Mouse (Mus musculus): ENCODE results near the gene Sectm1a. TPM values are rescaled to one million over a fixed set of nuclear protein-coding genes. Genes with fewer than 3 reads are reported as not detected.
"Not testable (repeated sequence)": the region's sequence is repeated elsewhere in the genome, so short reads cannot be mapped to it uniquely, and the experiment has no call there.

Gene Sectm1a
- polyA plus RNA-seq, 1 experiment, result not detected

DNA sequence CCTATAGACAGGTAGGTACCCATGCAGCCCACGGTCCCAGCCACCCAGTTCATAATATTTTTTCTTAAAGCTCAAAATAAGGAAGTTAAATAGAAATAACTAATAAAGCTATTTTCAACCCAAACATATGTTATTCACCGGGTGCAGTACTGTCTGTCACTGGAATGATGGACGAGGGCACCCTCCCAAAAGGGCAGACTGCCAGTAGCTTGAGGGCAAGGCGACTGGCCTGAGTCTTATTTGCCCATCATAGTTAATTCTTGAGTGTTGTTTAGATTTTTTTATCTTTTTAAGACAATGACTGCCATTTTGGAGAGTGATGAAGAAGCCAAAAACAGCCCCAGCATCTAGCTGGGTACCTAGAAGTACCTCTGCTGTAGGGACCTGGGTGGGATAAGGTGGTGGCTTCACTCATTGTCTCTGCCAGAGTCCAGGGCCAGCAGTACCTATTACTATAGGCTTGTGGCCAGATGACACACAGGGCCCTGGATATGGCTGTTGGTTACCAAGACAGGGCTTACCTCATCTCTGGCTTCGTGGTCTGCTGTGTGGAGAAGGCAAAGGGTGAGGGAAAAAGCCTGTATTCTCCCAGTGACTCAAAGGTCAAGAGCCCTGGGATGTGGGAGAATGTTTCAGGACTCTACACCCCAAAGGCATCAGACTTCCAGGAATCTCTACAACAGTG, 31.2 kb upstream of the Sectm1a start:
- TF ChIP-seq CTCF (IDR thresholded peaks at IDR 0.05; ENCODE audit: extremely low read depth, insufficient read depth, low read length) (no peak), POLR2A (IDR thresholded peaks at IDR 0.05; ENCODE audit: extremely low read depth, insufficient read depth, low read length) (no peak)
- Histone ChIP-seq H3K4me3 (ENCODE audit: insufficient read depth, low read length) (no peak overlapping the region), H3K27ac (ENCODE audit: insufficient read depth, low read length) (no peak overlapping the region)

DNA sequence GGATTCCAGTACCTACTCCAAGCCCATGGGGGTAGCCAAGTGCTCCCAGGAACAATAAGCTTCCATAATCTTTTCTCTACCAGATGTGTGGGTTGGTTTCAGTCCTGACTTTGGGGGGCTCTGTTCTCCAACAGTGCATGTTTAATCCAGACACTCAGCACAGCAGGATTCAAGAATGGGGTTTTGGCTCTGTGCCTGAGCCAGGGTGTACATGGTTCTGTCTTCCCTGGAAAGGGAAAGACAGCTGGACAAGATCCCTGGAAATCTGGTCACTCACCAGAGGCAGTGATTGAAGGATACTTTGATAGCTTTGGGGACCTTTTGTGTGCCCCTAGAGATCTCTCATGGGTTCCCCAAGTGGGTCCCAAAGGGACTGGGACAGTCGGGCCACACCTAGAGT, 30.6 kb upstream of the Sectm1a start:
- H3K4me3 ChIP-seq (ENCODE audit: insufficient read depth, low read length), result no peak overlapping the region
- no peaks in the 10 kb centered on the region; the same call in 1 of the 2 replicates for H3K4me1 ChIP-seq (ENCODE audit: control insufficient read depth, insufficient read depth, low read length)
- no peak overlapping the region for H3K27ac ChIP-seq (ENCODE audit: insufficient read depth, low read length)
- TF ChIP-seq CTCF (IDR thresholded peaks at IDR 0.05; ENCODE audit: extremely low read depth, insufficient read depth, low read length) (no peak), POLR2A (IDR thresholded peaks at IDR 0.05; ENCODE audit: extremely low read depth, insufficient read depth, low read length) (no peak)

More for the DNA sequence above, 31.2 kb upstream of the Sectm1a start:
- no peaks in the 10 kb centered on the region; the same call in 1 of the 2 replicates for H3K4me1 ChIP-seq (ENCODE audit: control insufficient read depth, insufficient read depth, low read length)

DNA sequence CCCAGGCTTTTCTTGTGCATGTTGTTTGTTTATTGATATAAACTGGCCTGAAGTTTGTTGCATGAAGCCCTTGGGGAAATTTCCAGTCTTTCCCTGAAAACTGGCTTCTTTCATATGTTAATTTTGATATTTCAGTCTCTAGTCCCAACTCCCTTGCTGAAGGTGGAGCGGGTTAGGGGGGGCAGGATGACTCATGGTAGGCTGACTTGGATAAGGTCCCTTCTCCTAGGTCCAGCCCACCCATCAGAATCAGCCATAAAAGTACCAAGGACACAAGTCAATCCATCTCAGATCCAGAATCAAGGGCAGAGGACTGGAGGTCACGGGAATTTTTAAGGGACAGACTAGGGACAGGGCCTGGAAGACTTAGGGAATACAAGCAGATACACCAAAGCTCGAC, 30.0 kb upstream of the Sectm1a start:
- Histone ChIP-seq H3K4me3 (ENCODE audit: insufficient read depth, low read length) (no peak overlapping the region), H3K27ac (ENCODE audit: insufficient read depth, low read length) (no peak overlapping the region), H3K4me1 (ENCODE audit: control insufficient read depth, insufficient read depth, low read length) (no peaks in the 10 kb centered on the region; the same call in 1 of the 2 replicates)
- TF ChIP-seq POLR2A (IDR thresholded peaks at IDR 0.05; ENCODE audit: extremely low read depth, insufficient read depth, low read length) (no peak), CTCF (IDR thresholded peaks at IDR 0.05; ENCODE audit: extremely low read depth, insufficient read depth, low read length) (no peak)

DNA sequence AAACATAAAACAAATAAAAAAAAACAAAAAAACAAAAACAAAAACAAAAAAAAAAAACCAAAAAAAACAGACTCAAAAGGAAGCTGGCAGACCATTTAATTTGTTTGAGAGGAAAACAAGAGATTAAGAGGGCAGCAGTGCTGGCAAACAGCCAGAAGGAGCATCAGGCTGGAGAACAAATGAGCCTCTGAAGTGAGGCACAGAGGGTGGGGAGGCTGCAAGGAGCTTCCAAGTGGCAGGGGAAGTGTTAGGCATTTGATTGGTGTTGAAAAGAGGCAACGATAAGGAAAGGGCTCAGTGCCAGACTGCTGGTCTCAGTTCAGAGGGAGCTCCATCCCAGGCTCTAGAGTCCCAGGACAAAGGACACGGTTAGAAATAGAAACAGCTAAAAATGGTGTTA, 29.0 kb upstream of the Sectm1a start:
- no peaks in the 10 kb centered on the region; the same call in 1 of the 2 replicates for H3K4me1 ChIP-seq (ENCODE audit: control insufficient read depth, insufficient read depth, low read length)
- TF ChIP-seq POLR2A (IDR thresholded peaks at IDR 0.05; ENCODE audit: extremely low read depth, insufficient read depth, low read length) (no peak), CTCF (IDR thresholded peaks at IDR 0.05; ENCODE audit: extremely low read depth, insufficient read depth, low read length) (no peak)
- H3K4me3 ChIP-seq (ENCODE audit: insufficient read depth, low read length), result no peak overlapping the region
- H3K27ac ChIP-seq (ENCODE audit: insufficient read depth, low read length), result no peak overlapping the region

DNA sequence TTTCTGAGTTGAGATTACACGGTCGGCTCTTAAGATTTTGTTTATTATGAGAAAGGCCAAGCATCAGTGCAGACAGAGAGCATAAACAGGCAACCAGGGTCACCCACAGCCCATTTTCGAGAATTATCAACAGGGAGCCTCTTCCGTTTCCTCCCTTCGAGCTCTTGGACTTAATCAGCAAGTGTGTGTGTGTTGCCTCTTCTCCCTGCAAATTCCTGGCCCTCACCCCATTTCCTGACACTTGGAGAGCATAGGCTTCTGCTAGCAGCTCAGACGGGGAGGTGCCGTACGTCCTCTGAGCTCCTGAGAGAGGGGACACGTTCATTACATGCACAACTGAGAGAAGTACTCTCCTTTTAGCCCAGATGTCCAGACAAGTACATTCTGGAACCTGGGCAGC, 27.0 kb upstream of the Sectm1a start:
- Histone ChIP-seq H3K27ac (ENCODE audit: insufficient read depth, low read length) (no peak overlapping the region), H3K4me3 (ENCODE audit: insufficient read depth, low read length) (no peak overlapping the region), H3K4me1 (ENCODE audit: control insufficient read depth, insufficient read depth, low read length) (no peaks in the 10 kb centered on the region; the same call in 1 of the 2 replicates)
- TF ChIP-seq CTCF (IDR thresholded peaks at IDR 0.05; ENCODE audit: extremely low read depth, insufficient read depth, low read length), result no peak
- TF ChIP-seq POLR2A (IDR thresholded peaks at IDR 0.05; ENCODE audit: extremely low read depth, insufficient read depth, low read length), result no peak

DNA sequence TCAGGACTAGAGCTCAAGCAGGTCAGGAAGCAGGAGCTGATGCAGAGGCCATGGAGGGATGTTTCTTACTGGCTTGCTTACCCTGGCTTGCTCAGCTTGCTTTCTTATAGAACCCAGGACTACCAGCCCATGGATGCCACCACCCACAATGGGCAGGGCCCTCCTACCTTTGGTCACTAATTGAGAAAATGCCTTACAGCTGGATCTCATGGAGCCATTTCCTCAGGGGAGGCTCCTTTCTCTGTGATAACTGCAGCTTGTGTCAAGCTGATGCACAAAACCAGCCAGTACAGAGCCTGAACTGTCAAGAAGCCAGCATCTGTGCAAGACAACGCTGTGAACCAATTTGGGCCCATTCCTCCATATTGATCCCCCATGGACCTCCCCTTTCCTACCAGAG, 26.2 kb upstream of the Sectm1a start:
- not testable (repeated sequence) for H3K27ac ChIP-seq (ENCODE audit: insufficient read depth, low read length); H3K4me3 ChIP-seq (ENCODE audit: insufficient read depth, low read length); H3K4me1 ChIP-seq (ENCODE audit: control insufficient read depth, insufficient read depth, low read length)

DNA sequence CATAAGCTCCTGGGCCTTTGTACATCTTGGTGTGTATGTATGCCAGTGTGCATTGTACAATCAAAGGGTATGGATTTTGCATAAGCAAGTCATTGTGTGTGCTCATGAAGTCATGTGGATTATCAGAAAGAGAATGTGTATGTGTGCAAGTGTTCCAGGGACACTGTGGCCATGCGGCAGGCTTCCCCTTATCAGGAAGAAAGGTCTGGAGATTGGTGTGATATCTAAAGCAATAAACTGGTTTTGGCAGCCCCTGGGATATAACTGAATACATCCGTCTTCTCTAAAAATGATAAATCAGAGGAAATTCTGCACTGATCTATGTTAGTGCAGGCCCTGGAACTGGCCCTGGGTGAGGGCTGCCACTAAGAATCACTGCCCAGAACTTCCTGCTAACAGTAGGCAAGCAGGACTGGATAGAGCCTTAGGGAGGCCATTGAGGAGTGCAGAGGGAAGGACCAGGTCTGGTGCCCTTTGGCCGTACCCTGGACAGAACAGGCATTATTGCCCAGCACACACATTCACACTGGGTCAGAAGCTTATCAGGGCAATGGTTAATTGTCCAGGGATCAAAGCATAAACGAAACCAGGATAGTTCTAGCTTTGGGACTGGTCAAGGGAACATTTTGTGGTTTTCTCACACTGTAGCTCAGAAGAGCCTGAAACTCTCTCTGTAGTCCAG, 20.2 kb upstream of the Sectm1a start:
- Histone ChIP-seq H3K27ac (ENCODE audit: insufficient read depth, low read length) (no peak overlapping the region), H3K4me3 (ENCODE audit: insufficient read depth, low read length) (no peak overlapping the region), H3K4me1 (ENCODE audit: control insufficient read depth, insufficient read depth, low read length) (no peaks in the 10 kb centered on the region)
- TF ChIP-seq CTCF (IDR thresholded peaks at IDR 0.05; ENCODE audit: extremely low read depth, insufficient read depth, low read length) (no peak), POLR2A (IDR thresholded peaks at IDR 0.05; ENCODE audit: extremely low read depth, insufficient read depth, low read length) (no peak)

DNA sequence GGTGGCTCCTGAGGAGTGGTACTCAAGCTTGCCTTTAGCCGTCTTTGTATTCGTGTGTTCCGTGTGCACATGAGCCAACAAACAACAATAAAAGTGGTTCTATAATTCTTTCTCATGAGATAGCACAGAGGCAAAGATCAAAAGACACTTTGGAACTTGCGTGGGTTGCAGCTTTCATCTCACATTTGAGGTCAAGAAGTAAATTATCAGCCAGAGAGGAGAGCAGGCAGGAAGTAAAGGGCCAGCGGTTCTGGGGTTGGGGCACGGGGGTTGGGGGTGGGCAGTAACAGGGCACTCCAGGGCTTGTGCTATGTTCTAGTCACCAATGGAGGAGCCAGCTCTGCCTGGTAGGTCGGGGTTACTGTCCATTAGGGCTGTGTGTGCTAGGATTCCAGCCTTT, 19.7 kb upstream of the Sectm1a start:
- Histone ChIP-seq H3K27ac (ENCODE audit: insufficient read depth, low read length) (no peak overlapping the region), H3K4me1 (ENCODE audit: control insufficient read depth, insufficient read depth, low read length) (no peaks in the 10 kb centered on the region), H3K4me3 (ENCODE audit: insufficient read depth, low read length) (no peak overlapping the region)
- TF ChIP-seq CTCF (IDR thresholded peaks at IDR 0.05; ENCODE audit: extremely low read depth, insufficient read depth, low read length), result no peak
- TF ChIP-seq POLR2A (IDR thresholded peaks at IDR 0.05; ENCODE audit: extremely low read depth, insufficient read depth, low read length), result no peak

DNA sequence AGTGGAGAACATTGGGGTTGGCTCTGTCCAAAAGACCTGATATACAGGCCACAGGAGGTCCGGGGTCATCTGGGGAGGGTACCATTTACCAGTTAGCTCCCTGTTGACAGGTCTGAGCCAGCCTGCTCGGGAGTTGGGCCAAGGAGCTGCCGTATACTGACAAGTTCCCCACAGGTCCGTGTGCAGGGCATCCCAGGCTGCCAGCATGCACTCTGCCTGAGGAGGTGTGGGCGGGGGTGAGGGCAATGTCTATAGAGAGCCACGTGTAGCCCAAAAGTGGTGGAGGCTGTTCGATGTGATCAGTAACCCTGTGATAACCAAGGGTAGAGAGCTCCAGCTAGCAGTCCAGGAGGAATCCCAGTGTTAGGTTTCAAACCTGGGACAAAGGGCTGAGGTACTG, 18.7 kb upstream of the Sectm1a start:
- no peaks in the 10 kb centered on the region for H3K4me1 ChIP-seq (ENCODE audit: control insufficient read depth, insufficient read depth, low read length)
- H3K27ac ChIP-seq (ENCODE audit: insufficient read depth, low read length), result no peak overlapping the region
- no peak overlapping the region for H3K4me3 ChIP-seq (ENCODE audit: insufficient read depth, low read length)
- TF ChIP-seq POLR2A (IDR thresholded peaks at IDR 0.05; ENCODE audit: extremely low read depth, insufficient read depth, low read length) (no peak), CTCF (IDR thresholded peaks at IDR 0.05; ENCODE audit: extremely low read depth, insufficient read depth, low read length) (no peak)

All from cortical plate, adult 2 months (tissue).